Mouse (Mus musculus) Patski (cell line): Measurements from ENCODE around the gene Abr. TPM values are rescaled to one million over a fixed set of nuclear protein-coding genes. Genes with fewer than 3 reads are reported as not detected.

Experiments used
- ATAC-seq: fragments of 100-300 bp; one replicate; pipeline ENCODE4 v1.8.0; 2021
- CTCF ChIA-PET: fragments of 350-600 bp; sonication (Branson Sonifier 250); formaldehyde crosslinking; loops from one replicate; lab custom pipeline; 2022; ENCODE audit warnings: inconsistent platforms; lab: Charles Lee
- POLR2A ChIA-PET: fragments of 350-600 bp; sonication (Branson Sonifier 250); formaldehyde crosslinking; loops from one replicate; lab custom pipeline; 2022; ENCODE audit warnings: antibody characterized with exemption, inconsistent platforms; lab: Charles Lee
- DNase-seq: peaks from one replicate; pipeline ENCODE4 v3.0.0-alpha.2; 2011; ENCODE audit warnings: low read depth, low spot score
- H3K27me3 ChIP-seq: fragments of 371-371 bp; one replicate; pipeline ENCODE4 v1.5.1; 2021
- CTCF ChIP-seq: fragments of 100-300 bp; IDR thresholded peaks from one replicate; pipeline ENCODE4 v1.5.1; 2021
- in situ Hi-C: fragments of 300-500 bp; cut with MboI; formaldehyde crosslinking; loops from 3 replicates; pipeline ENCODE4 v1.11.1; 2018; ENCODE audit warnings: low pct_unique_long_range_greater_than_20kb, mixed read lengths
- polyA plus RNA-seq: library from polyadenylated mRNA; unstranded; gene quantifications from one replicate; pipeline ENCODE4 v1.2.3, GENCODE M21; 2021

Abr gene
- polyA plus RNA-seq, 1 experiment from 2014 or later = 136 TPM

GRCm38 (mm10) chr11:76572820-76573385 is 49.2 kb downstream of the Abr start:
- no peak for ATAC-seq
- in situ Hi-C loops = loop anchor here (10.0 kb wide), 1 partner anchor 48 kb away; no protein-coding TSS in a partner anchor
- CTCF ChIA-PET = interaction anchor here (1.2 to 2.0 kb wide), 4 partner anchors 29 to 73 kb away, joined by 3 to 9 read pairs (median 4); no protein-coding TSS in a partner anchor
- no peaks in the 10 kb centered on the region for H3K27me3 ChIP-seq
- no peak for TF ChIP-seq CTCF
- DNase-seq = no peak
- POLR2A ChIA-PET = no interaction called here

GRCm38 (mm10) chr11:76571613-76571929 is 50.5 kb downstream of the Abr start:
- H3K27me3 ChIP-seq = no peaks in the 10 kb centered on the region
- ChIA-PET POLR2A (no interaction called here), CTCF (no interaction called here)
- in situ Hi-C loops = loop anchor here (10.0 kb wide), 1 partner anchor 47 kb away; no protein-coding TSS in a partner anchor
- no peak for DNase-seq
- no peak for ATAC-seq
- TF ChIP-seq CTCF = no peak

- POLR2A ChIA-PET = no interaction called here
- CTCF ChIA-PET = interaction anchor here (1.1 kb wide), 1 partner anchor 25 kb away, joined by 3 read pairs; no protein-coding TSS in a partner anchor
- no peak for TF ChIP-seq CTCF
- H3K27me3 ChIP-seq = no peaks in the 10 kb centered on the region
- DNase-seq = no peak
- ATAC-seq = no peak
- in situ Hi-C loops = loop anchor here (10.0 kb wide), 1 partner anchor 46 kb away; no protein-coding TSS in a partner anchor
Measured at GRCm38 (mm10) chr11:76570741-76571612, 51.1 kb downstream of the Abr start.

GRCm38 (mm10) chr11:76570201-76570731 is 51.8 kb downstream of the Abr start:
- ChIA-PET POLR2A (no interaction called here), CTCF (interaction anchor here (1.1 kb wide), 1 partner anchor 25 kb away, joined by 3 read pairs; no protein-coding TSS in a partner anchor)
- ATAC-seq = no peak
- H3K27me3 ChIP-seq = no peaks in the 10 kb centered on the region
- in situ Hi-C loops = loop anchor here (10.0 kb wide), 1 partner anchor 45 kb away; no protein-coding TSS in a partner anchor
- no peak for TF ChIP-seq CTCF
- no peak for DNase-seq

GRCm38 (mm10) chr11:76569436-76569835 is 52.7 kb downstream of the Abr start:
- in situ Hi-C loops = no loop called here
- no peaks in the 10 kb centered on the region for H3K27me3 ChIP-seq
- DNase-seq (no peak), ATAC-seq (no peak)
- TF ChIP-seq CTCF = no peak
- CTCF ChIA-PET = interaction anchor here (1.0 to 1.4 kb wide), 2 partner anchors 37 to 52 kb away, joined by 3 read pairs; partner anchors contain the start of gene Abr
- POLR2A ChIA-PET = interaction anchor here (1.5 kb wide), 1 partner anchor 24 kb away, joined by 4 read pairs; no protein-coding TSS in a partner anchor

- in situ Hi-C loops = no loop called here
- ChIA-PET CTCF (interaction anchor here (0.9 to 2.5 kb wide), 2 partner anchors 12 to 19 kb away, joined by 3 to 7 read pairs; no protein-coding TSS in a partner anchor), POLR2A (no interaction called here)
- no peak for ATAC-seq
- H3K27me3 ChIP-seq = no peaks in the 10 kb centered on the region
- no peak for DNase-seq
- TF ChIP-seq CTCF = no peak
Measured at GRCm38 (mm10) chr11:76566081-76566480, 56.0 kb downstream of the Abr start.

- no peak for TF ChIP-seq CTCF
- CTCF ChIA-PET = no interaction called here
- DNase-seq = no peak
- no peak for ATAC-seq
- no peaks in the 10 kb centered on the region for H3K27me3 ChIP-seq
- in situ Hi-C loops = no loop called here
- POLR2A ChIA-PET = interaction anchor here (0.9 kb wide), 1 partner anchor 25 kb away, joined by 3 read pairs; no protein-coding TSS in a partner anchor
Measured at GRCm38 (mm10) chr11:76562584-76562983, 59.5 kb downstream of the Abr start.

GRCm38 (mm10) chr11:76562165-76562564 is 59.9 kb downstream of the Abr start:
- no peak for ATAC-seq
- DNase-seq = no peak
- H3K27me3 ChIP-seq = no peaks in the 10 kb centered on the region
- TF ChIP-seq CTCF = no peak
- in situ Hi-C loops = no loop called here
- ChIA-PET POLR2A (interaction anchor here (0.9 kb wide), 1 partner anchor 26 kb away, joined by 3 read pairs; no protein-coding TSS in a partner anchor), CTCF (no interaction called here)

- H3K27me3 ChIP-seq = no peaks in the 10 kb centered on the region
- POLR2A ChIA-PET = no interaction called here
- ATAC-seq (no peak), DNase-seq (no peak)
- CTCF ChIA-PET = no interaction called here
- in situ Hi-C loops = no loop called here
- TF ChIP-seq CTCF = no peak
Measured at GRCm38 (mm10) chr11:76557837-76558236, 64.3 kb downstream of the Abr start.

- ChIA-PET POLR2A (interaction anchor here (0.7 to 1.3 kb wide), 2 partner anchors 11 to 54 kb away, joined by 4 read pairs; no protein-coding TSS in a partner anchor), CTCF (interaction anchor here (1.4 to 1.9 kb wide), 2 partner anchors 10 to 98 kb away, joined by 3 to 5 read pairs; no protein-coding TSS in a partner anchor)
- TF ChIP-seq CTCF = no peak
- H3K27me3 ChIP-seq = no peaks in the 10 kb centered on the region
- no peak for ATAC-seq
- in situ Hi-C loops = no loop called here
- no peak for DNase-seq
Measured at GRCm38 (mm10) chr11:76548153-76548721, 73.9 kb downstream of the Abr start.
